Mouse (Mus musculus): Measurements from ENCODE around the gene Ttc6. TPM values are rescaled to one million over a fixed set of nuclear protein-coding genes. Genes with fewer than 3 reads are reported as not detected.
A peak's percentile ranks its signal among the peaks of the same experiment; 100 is the strongest.

Ttc6 gene
- polyA plus RNA-seq, 1 experiment from 2014 or later: 0.75 TPM

- H3K4me2 ChIP-seq: no peak overlapping the region
- H3K27me3 ChIP-seq (replicated peaks): no peaks in the 10 kb centered on the region
- no peaks in the 10 kb centered on the region for H3K9me3 ChIP-seq (replicated peaks)
- no peaks in the 10 kb centered on the region for H3K4me1 ChIP-seq
- ATAC-seq (ENCODE audit: low FRiP score): no peak
- no peak overlapping the region for H3K4me3 ChIP-seq (replicated peaks)
- H3K36me3 ChIP-seq: no peaks in the 10 kb centered on the region
- H3K27ac ChIP-seq (replicated peaks): no peak overlapping the region
- no peak overlapping the region for H3K9ac ChIP-seq (replicated peaks)
- 91% methylated on average over 4 of the region's 4 CpGs for WGBS
These were observed 51.2 kb downstream of the Ttc6 start for GRCm38 (mm10) chr12:57615137-57615536.

GRCm38 (mm10) chr12:57622030-57622429, 58.1 kb downstream of the Ttc6 start:
- no peak overlapping the region for H3K9ac ChIP-seq (replicated peaks)
- H3K4me1 ChIP-seq: no peaks in the 10 kb centered on the region
- H3K9me3 ChIP-seq (replicated peaks): no peaks in the 10 kb centered on the region
- no peaks in the 10 kb centered on the region for H3K36me3 ChIP-seq
- H3K4me2 ChIP-seq: no peak overlapping the region
- no peak for ATAC-seq (ENCODE audit: low FRiP score)
- no peak overlapping the region for H3K27ac ChIP-seq (replicated peaks)
- no peaks in the 10 kb centered on the region for H3K27me3 ChIP-seq (replicated peaks)
- H3K4me3 ChIP-seq (replicated peaks): no peak overlapping the region
- 76% methylated on average over 5 of the region's 5 CpGs for WGBS

DNA sequence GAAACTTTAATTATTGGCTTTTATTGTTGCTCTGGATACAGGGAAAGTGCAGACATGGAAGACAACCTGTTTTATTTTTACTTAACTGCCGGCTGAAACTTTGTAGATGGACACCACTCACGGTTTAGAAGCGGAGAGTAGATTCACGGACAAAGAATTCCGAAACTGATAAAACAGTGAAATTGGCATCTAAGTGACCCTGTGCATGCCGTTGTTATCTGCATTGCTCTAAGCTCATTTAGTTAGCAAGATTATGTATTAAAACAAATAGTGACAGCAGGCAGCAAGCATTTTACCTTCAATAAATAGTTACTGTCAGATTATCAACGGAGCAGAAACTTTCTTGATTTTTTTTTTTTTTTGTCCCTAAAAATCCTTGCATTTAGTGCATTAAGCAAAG, 59.4 kb downstream of the Ttc6 start:
- H3K4me1 ChIP-seq: no peaks in the 10 kb centered on the region
- H3K4me2 ChIP-seq: no peak overlapping the region
- no peak overlapping the region for H3K9ac ChIP-seq (replicated peaks)
- no peaks in the 10 kb centered on the region for H3K9me3 ChIP-seq (replicated peaks)
- no peaks in the 10 kb centered on the region for H3K27me3 ChIP-seq (replicated peaks)
- H3K36me3 ChIP-seq: no peaks in the 10 kb centered on the region
- no peak overlapping the region for H3K4me3 ChIP-seq (replicated peaks)
- H3K27ac ChIP-seq (replicated peaks): no peak overlapping the region
- 31% methylated on average over 7 of the region's 7 CpGs for WGBS
- ATAC-seq (ENCODE audit: low FRiP score): no peak

DNA sequence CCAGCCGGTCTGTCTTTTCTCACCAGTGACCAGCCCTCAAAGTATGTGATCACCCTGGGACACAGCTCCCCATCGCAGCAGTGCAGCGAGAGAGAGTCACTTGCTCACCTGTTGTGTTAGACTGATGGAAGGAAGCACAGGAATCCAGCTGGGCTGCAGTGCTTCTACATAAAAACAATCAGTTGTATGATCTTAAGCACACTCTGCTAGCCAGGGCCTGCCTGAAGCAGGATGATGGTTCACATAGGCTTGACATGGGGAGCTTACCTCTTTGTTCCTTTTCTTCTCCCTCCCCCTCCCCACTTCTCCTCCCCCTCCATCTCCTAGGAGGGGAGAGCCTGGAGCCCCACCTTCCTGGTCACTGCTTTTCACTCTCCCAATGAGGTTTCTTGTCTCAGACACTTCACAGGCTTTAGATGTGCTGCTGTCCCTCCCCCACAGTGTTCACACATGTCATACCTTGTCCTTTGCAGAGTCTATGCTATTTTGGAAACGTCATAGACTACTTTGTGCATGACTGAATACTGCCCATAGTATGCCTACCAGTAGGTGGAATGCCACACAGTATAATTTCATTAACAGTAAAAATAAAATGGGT, 60.2 kb downstream of the Ttc6 start:
- WGBS: 31% methylated on average over 4 of the region's 4 CpGs
- Histone ChIP-seq H3K9me3 (replicated peaks) (no peaks in the 10 kb centered on the region), H3K36me3 (no peaks in the 10 kb centered on the region), H3K4me1 (no peaks in the 10 kb centered on the region), H3K27me3 (replicated peaks) (no peaks in the 10 kb centered on the region), H3K4me3 (replicated peaks) (no peak overlapping the region), H3K4me2 (no peak overlapping the region), H3K9ac (replicated peaks) (no peak overlapping the region), H3K27ac (replicated peaks) (no peak overlapping the region)
- no peak for ATAC-seq (ENCODE audit: low FRiP score)

DNA sequence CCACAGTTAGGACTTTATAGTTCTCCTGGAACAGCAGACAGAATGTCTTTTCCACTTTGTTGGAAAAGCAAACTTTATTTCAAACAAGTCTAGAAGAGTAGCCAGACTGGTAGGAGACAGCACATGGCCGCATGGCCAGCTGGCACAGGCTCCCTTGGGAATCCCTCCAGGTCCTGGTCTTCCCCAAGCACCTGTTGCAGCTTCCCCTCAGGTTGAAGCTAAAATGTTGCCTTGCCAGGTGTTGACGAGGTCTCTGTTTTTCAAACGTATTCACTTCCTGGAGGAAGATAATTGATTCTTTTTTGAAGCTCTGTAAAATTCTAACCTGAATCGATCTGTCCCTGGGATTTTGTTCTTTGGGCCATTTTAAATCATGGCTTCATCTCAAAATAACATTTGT, 86.1 kb downstream of the Ttc6 start:
- Histone ChIP-seq H3K36me3 (no peaks in the 10 kb centered on the region), H3K27me3 (replicated peaks) (no peaks in the 10 kb centered on the region), H3K4me3 (replicated peaks) (no peak overlapping the region), H3K9ac (replicated peaks) (no peak overlapping the region), H3K27ac (replicated peaks) (no peak overlapping the region), H3K9me3 (replicated peaks) (no peaks in the 10 kb centered on the region), H3K4me1 (no peaks in the 10 kb centered on the region), H3K4me2 (no peak overlapping the region)
- ATAC-seq (ENCODE audit: low FRiP score): no peak
- 89% methylated on average over 4 of the region's 4 CpGs for WGBS

DNA sequence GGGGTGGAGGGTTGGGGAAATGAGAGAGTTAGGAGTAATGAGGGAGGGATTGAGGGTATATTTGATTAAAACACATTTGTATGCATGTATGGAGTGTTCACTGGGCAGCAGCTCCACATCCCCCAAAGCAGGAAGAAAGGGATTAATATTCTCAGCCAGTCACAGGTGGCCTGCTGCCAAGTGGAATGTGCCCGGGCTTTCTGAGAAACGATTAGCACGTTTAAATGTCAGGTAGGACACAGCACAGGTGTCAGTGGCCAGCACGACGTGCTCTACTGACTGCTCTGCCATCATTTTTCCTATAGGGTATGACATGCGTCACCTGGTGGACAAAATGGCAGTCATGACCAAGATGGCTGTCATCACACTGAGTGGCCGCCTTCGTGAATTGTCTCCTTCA, 86.8 kb downstream of the Ttc6 start:
- Histone ChIP-seq H3K27ac (replicated peaks) (no peak overlapping the region), H3K4me2 (no peak overlapping the region), H3K4me3 (replicated peaks) (no peak overlapping the region), H3K36me3 (no peaks in the 10 kb centered on the region), H3K9ac (replicated peaks) (no peak overlapping the region), H3K4me1 (no peaks in the 10 kb centered on the region), H3K27me3 (replicated peaks) (no peaks in the 10 kb centered on the region), H3K9me3 (replicated peaks) (no peaks in the 10 kb centered on the region)
- no peak for ATAC-seq (ENCODE audit: low FRiP score)
- 91% methylated on average over 8 of the region's 8 CpGs for WGBS

DNA sequence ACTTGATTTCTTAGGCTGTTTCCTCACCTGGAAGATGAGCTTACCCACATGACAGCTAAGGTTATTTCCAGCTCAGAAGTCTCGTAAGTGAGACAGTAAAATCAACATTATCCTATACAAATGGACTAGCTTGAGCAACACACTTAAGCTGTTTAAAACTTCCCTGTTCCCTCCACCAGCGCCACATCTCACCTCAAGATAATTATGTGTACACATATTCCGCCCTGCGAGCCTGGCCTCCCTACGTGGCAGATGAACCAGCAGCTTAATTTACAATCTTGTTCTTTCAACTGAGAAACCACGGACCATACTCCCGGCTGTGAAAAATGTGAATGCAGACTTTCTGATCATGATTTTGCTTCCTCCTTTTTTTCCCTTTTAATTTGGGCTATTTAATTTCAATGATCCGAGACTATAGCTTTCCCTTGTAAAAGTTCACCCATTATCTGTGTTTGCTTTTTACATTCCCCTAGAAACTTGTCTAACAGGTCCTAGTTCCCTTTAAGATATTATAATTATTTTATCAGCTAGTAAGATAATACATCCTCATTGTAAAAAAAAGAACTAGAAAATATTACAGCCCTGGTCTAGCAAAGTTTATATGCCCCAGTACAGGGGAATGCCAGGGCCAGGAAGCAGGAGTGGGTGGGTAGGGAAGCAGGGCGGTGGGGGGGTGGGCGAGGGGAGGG, 99.2 kb downstream of the Ttc6 start:
- Histone ChIP-seq H3K4me2 (no peak overlapping the region), H3K9ac (replicated peaks) (no peak overlapping the region), H3K27me3 (replicated peaks) (no peaks in the 10 kb centered on the region), H3K4me3 (replicated peaks) (no peak overlapping the region), H3K4me1 (no peaks in the 10 kb centered on the region), H3K36me3 (no peaks in the 10 kb centered on the region), H3K9me3 (replicated peaks) (no peaks in the 10 kb centered on the region), H3K27ac (replicated peaks) (no peak overlapping the region)
- 59% methylated on average over 10 of the region's 10 CpGs for WGBS
- no peak for ATAC-seq (ENCODE audit: low FRiP score)

GRCm38 (mm10) chr12:57672414-57672813, 108.5 kb downstream of the Ttc6 start:
- no peak overlapping the region for H3K27ac ChIP-seq (replicated peaks)
- ATAC-seq (ENCODE audit: low FRiP score): no peak
- H3K4me1 ChIP-seq: no peaks in the 10 kb centered on the region

GRCm38 (mm10) chr12:57684967-57685423, 121.1 kb downstream of the Ttc6 start:
- Histone ChIP-seq H3K9me3 (replicated peaks) (no peaks in the 10 kb centered on the region), H3K27me3 (replicated peaks) (no peaks in the 10 kb centered on the region), H3K4me3 (replicated peaks) (no peak overlapping the region), H3K9ac (replicated peaks) (no peak overlapping the region), H3K4me2 (no peak overlapping the region), H3K36me3 (no peaks in the 10 kb centered on the region), H3K27ac (replicated peaks) (no peak overlapping the region), H3K4me1 (no peaks in the 10 kb centered on the region)
- ATAC-seq (ENCODE audit: low FRiP score): no peak
- 50% methylated on average over 9 of the region's 9 CpGs for WGBS

More at GRCm38 (mm10) chr12:57672414-57672813, 108.5 kb downstream of the Ttc6 start:
- Histone ChIP-seq H3K27me3 (replicated peaks) (no peaks in the 10 kb centered on the region), H3K36me3 (no peaks in the 10 kb centered on the region), H3K4me3 (replicated peaks) (no peak overlapping the region), H3K9ac (replicated peaks) (no peak overlapping the region), H3K4me2 (no peak overlapping the region), H3K9me3 (replicated peaks) (no peaks in the 10 kb centered on the region)
- 93% methylated on average over 2 of the region's 2 CpGs for WGBS

DNA sequence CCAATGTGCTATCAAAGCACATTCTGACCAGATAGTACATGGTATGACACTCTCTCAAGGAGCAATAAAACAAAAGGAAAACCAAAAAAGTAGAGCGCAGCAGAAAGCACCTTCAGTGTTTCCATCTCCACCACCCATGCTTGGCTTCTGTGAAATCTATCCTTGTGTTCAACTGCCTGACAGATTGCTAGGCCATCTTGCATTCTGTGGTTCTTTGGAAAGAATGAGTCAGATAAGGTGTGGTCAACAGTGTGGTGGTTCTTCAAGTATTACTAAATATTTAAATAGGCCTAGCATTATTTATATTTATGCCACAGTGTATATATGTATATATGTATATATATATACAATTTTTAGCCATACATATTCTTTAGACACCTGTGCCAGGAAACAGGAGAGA, 146.1 kb downstream of the Ttc6 start:
- Histone ChIP-seq H3K36me3 (no peaks in the 10 kb centered on the region), H3K27me3 (replicated peaks) (no peaks in the 10 kb centered on the region), H3K4me1 (no peaks in the 10 kb centered on the region), H3K9ac (replicated peaks) (no peak overlapping the region), H3K9me3 (replicated peaks) (no peaks in the 10 kb centered on the region), H3K27ac (replicated peaks) (no peak overlapping the region), H3K4me2 (no peak overlapping the region), H3K4me3 (replicated peaks) (no peak overlapping the region)
- ATAC-seq (ENCODE audit: low FRiP score): no peak
- WGBS: 100% methylated on average over 1 of the region's 1 CpGs

- Histone ChIP-seq H3K9ac (replicated peaks) (no peak overlapping the region), H3K27me3 (replicated peaks) (no peaks in the 10 kb centered on the region), H3K4me1 (no peaks in the 10 kb centered on the region), H3K36me3 (no peaks in the 10 kb centered on the region), H3K9me3 (replicated peaks) (no peaks in the 10 kb centered on the region), H3K4me2 (no peak overlapping the region), H3K4me3 (replicated peaks) (no peak overlapping the region), H3K27ac (replicated peaks) (no peak overlapping the region)
- WGBS: 90% methylated on average over 7 of the region's 7 CpGs
- no peak for ATAC-seq (ENCODE audit: low FRiP score)
These were observed 200.8 kb downstream of the Ttc6 start for GRCm38 (mm10) chr12:57764720-57765119.

DNA sequence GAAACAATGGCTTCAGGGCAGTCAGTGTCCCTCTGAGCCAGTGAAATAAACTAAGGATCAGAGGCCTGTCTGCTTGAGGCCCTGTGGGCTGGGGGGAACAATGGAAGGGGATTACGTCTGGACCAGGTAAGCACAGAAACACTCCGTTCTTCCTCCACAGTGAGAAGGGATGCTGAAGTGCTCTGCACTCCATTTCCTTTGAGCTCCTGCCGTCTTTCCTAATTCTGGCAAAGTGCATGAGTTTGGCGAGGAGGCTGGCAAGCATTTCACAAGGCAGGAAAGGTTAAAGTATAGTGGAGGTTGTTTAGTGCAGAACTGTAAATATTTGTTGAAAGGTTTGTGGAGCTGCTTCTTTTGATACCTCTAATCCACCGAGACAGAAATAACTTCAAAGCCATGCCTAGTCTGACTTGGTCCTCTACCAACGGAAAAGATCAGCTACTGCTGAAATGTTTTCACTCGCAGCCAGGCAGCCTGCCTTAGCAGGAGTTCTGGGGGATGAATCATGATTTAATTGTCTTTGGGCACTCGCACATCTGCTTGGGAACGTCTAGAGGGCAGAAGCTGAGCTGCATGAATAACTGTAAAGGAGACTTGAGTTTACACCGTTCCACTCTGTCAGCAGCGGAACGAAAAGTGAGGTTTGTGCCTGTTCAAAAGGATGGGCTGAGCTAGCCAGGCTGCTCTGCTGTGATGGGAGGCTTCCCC, 212.5 kb downstream of the Ttc6 start:
- 9% methylated on average over 12 of the region's 12 CpGs for WGBS
- H3K9ac ChIP-seq (replicated peaks): no peak overlapping the region
- H3K4me1 ChIP-seq: peaks cover 8% of the 10 kb centered on the region
- H3K4me2 ChIP-seq: peak overlapping the region; percentile 36
- no peak for ATAC-seq (ENCODE audit: low FRiP score)
- H3K36me3 ChIP-seq: no peaks in the 10 kb centered on the region
- no peak overlapping the region for H3K4me3 ChIP-seq (replicated peaks)
- no peak overlapping the region for H3K27ac ChIP-seq (replicated peaks)
- no peaks in the 10 kb centered on the region for H3K27me3 ChIP-seq (replicated peaks)
- no peaks in the 10 kb centered on the region for H3K9me3 ChIP-seq (replicated peaks)
